Mouse (Mus musculus) telencephalon, adult 2 months (tissue): ENCODE measurements at regions not wholly inside any gene's neighbourhood (a gene's known extent, or its start where the extent isn't known, plus 50 kb on each side); places are given as distances from the start of the nearest gene placed in this dataset.

ENCODE experiments used
- DNase-seq: peaks from one replicate; pipeline ENCODE4 v3.0.0-alpha.2; 2011; ENCODE audit warnings: low read depth, low spot score

GRCm38 (mm10) chr1:92386752-92387151 is 86.9 kb downstream of the Ndufa10 start:
- peak; percentile 68 for DNase-seq

DNA sequence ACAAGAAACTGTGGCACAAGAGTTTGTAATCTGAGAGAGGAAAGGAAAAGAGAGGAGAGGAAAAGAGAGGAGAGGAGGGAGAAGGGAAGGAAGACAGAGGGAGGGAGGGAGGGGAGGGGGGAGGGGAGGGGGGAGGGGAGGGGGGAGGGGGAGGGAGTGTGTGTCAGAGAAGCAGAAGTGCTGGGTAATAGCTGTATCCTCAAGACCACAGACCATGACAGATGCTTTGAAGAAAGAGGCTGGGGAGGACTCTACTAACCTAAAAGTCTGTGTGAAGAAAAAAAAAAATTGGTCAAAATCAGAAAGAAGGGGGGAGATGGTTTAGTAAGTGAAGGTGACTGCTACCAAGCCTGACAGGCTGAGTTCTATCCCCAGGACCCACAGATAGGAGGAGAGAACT is 88.7 kb downstream of the Ndufa10 start:
- no peak for DNase-seq

DNA sequence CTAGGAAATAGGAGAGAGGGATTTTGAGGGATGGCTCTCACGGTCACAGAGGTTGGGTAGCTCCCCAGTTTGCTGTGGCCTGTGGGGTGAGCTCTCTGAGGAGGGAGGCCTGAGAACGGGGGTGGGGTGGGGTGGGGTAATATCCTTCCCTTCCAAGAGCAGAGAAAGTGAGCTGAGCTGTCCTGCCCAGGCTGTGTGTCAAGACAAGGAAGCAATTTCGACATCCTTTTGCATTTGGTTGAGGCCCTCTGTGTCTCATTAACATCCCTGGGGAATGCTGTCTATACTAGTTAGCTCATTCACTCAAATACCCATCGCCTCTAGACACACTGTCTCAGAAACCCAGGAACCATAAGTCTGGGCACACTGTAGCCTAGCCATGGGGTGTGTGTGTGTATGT is 89.9 kb downstream of the Ndufa10 start:
- DNase-seq = no peak

- DNase-seq = no peak
These were observed 94.2 kb downstream of the Ndufa10 start for GRCm38 (mm10) chr1:92379510-92379886.

DNA sequence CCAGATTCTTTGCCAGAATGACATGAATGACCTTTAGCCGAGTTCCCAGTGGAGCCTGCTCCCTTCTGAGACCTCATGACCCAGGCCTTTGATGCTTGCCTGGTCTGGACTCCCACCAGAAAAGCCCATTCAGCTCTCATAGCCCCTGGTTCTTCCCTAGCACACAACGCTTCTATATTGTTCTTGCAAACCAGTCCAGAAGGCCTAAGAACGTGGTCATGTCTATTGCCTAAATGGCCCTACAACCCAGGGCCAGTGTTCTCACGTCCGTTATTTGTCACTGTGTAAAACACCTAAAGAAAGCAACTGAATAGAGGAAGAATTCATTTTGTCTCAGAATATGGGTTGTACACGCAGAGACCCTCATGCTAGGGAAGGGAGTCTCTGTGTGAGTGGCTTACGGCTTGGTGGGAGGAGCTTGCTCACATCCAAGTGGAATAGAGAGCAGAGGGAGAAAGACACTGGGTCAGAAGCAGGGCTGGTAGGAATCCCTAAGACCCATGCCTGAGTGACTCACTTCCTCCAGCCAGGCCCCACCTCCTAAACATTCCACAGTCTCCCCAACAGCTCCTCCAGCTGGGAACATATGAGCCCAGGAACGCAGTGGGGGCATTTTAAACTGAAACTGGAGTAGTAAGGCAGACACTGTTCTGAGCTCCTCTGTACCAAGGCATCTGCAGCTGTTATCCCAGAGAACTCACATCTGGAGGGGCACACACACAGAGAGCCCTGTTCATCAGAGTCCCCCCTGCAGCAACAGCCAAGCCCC is 94.7 kb downstream of the Ndufa10 start:
- no peak for DNase-seq

- peak; percentile 63 for DNase-seq
These were observed 97.2 kb downstream of the Ndufa10 start for GRCm38 (mm10) chr1:92376456-92376855.

GRCm38 (mm10) chr1:92372222-92372990 is 101.3 kb downstream of the Ndufa10 start:
- no peak for DNase-seq

DNA sequence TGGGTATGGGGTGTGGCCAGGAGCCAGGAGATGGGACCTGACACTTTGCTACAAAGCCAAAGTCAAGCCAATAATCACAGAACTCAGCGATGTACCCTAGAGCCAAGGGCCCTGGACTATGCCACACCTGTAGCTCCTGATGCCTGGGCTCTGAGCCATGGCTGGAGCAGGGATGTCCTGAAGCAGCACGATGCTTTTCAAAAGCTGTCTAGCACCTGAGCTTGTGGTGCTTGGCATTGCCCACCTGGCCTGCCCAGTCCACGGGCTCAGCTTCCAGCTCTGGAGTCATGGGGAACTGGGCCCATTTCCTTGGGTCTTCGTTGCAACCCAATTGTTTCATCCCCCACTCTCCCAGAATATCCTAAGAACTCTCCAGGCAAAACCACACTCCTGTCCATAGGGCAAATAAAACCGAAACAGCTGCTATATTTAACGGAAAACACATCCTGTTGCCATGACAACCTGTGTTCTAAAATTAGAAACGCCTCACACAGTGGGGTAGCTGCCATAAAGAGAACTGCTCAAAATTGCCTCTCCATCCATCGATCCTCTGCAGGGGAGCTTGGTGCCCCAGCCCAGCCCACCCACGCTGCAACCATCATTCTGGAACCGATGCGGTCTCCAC is 102.2 kb downstream of the Ndufa10 start:
- peak; percentile 82 for DNase-seq

DNA sequence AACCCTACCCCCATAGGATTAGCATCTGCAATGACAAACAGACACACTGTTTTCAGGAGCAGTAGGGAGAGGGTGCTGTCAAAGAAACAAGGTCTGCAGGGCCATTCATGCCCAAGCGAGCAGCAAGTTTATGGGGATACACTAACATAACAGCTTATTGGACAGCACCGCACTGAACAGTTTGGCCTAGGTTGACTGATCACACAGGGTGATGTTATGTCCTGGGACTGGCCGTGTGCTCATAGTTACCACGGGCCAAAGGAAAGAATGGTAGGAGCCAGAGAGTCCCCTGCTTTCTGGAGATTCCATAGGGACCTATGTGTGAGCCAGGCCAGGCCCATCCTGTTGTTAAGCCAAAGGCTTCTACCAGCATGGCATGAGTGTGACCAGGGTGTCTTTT is 102.8 kb downstream of the Ndufa10 start:
- DNase-seq = no peak

- DNase-seq = no peak
These were observed 103.7 kb downstream of the Ndufa10 start for GRCm38 (mm10) chr1:92369972-92370371.

GRCm38 (mm10) chr1:92366249-92366648 is 107.4 kb downstream of the Ndufa10 start:
- DNase-seq = no peak

- no peak for DNase-seq
These were observed 108.1 kb downstream of the Ndufa10 start for GRCm38 (mm10) chr1:92365366-92366075.

DNA sequence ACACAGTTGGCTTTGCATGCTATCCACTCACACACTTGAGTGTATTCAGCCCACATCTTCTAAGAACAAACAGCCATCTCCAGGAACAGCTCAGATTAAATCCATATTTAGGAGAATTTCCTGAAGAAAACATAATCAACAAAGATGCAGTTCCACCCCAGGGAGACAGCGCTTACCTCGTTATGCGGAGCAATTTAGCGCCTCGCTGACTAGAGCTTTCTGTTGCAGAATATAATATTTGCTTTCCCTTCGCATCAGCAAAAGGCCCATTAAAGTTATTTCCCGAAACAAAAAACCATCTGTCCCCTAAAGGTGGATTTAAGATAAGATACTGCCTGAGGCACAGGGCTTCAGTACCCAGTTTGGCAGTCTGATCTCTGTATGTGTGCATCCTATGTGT is 112.0 kb downstream of the Ndufa10 start:
- DNase-seq = no peak

GRCm38 (mm10) chr1:92360255-92360654 is 113.4 kb downstream of the Ndufa10 start:
- no peak for DNase-seq

DNA sequence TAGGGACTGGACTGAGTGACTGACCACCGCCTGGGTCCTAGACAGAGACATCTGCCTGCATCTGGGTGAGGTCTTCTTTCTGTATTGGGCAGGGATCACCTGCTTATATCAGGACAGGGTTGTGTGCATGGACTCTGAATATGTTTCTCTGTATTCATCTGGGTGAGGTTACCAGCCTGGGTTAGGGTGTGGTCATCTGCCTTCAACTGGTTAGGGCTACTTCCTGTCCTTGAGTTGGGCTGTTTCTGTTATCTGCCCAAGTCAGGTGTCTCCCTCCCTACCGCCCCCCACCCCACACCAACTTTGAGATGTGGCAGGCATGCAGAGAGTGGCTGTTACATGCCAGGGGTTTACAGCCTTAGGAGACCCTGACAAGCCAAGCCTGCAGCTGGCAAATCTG is 114.2 kb downstream of the Ndufa10 start:
- no peak for DNase-seq

- DNase-seq = no peak
These were observed 114.8 kb downstream of the Ndufa10 start for GRCm38 (mm10) chr1:92358758-92359287.

DNA sequence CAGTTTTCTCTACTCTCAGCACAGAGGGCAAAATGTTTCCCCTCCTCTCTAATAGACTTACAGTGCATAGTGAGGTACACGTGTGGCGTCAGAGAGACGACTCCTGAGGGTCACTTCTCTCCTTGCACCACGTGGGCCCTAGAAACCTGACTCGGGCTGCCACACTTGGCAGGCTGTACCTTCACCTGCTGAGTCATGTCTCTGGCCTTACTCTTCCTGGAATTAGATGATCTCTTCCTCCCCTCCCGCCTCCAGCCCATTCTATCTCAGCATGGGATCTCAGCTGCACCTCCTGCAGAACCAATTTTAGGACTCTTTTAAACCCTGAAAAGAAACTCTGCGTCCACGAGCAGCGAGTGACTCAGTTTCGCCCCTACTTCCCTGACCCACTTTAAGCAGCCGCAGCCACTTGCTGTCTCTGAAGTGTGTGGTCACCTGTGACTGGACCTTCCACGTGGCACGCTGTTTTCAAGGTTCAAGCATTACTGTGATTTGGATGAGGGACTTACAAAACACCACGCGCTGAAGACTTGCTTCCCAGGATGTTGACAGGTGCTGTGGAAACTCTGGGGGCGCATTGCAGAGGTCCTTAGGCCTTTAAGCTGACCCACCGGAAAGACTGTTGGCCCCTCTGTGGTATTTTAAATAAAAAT is 125.2 kb downstream of the Ndufa10 start:
- DNase-seq = no peak

GRCm38 (mm10) chr1:92347656-92348055 is 126.0 kb downstream of the Ndufa10 start:
- no peak for DNase-seq

DNA sequence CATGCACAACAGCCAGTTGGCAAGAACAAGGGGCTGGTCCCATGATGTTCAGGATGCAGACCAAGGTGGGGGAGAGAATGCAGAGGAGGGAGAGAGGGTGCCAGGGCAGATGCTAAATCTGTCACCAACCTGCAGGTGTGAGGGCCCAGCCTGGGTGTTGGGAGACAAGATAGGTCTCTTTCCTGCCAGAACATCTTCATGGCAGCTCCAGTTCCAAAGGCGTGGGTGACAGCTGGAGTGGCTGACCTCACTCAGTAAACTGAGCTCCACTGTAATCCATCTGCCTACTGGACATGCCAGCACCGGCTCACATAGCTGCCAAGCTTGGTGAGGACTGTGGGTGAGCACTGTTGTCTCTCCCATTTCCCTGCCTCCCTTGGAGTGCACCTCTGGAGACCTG is 129.9 kb downstream of the Ndufa10 start:
- no peak for DNase-seq

GRCm38 (mm10) chr1:92343161-92343598 is 130.5 kb downstream of the Ndufa10 start:
- DNase-seq = no peak
